Mouse (Mus musculus) myocyte (in vitro differentiated cells): ENCODE measurements around the gene Slbp.

Experiments used
- CEBPB ChIP-seq: IDR thresholded peaks from 2 replicates; pipeline ENCODE4 v1.6.1; 2011; ENCODE audit warnings: mild to moderate bottlenecking, moderate library complexity; ENCODE audit not compliant: poor library complexity, insufficient read depth, severe bottlenecking
- MAX ChIP-seq: IDR thresholded peaks from one replicate; pipeline ENCODE4 v1.6.1; 2011; ENCODE audit warnings: low read depth, mild to moderate bottlenecking, control low read depth
- MYOD1 ChIP-seq, 3 experiments: IDR thresholded peaks; one replicate each; pipeline ENCODE4 v1.6.1; 2011; ENCODE audit warnings: control low read depth in 2 of 3, low read depth in 2 of 3, mild to moderate bottlenecking in 2 of 3, moderate library complexity in 1 of 3; ENCODE audit not compliant: insufficient read length in 2 of 3, control insufficient read depth in 1 of 3
- MYOG ChIP-seq, 3 experiments: IDR thresholded peaks; one replicate each; pipeline ENCODE4 v1.6.1; 2011; ENCODE audit warnings: control low read depth in 2 of 3, low read depth in 2 of 3, mild to moderate bottlenecking in 2 of 3; ENCODE audit not compliant: insufficient read length in 2 of 3, control insufficient read depth in 1 of 3, insufficient read depth in 1 of 3
- POLR2A ChIP-seq: IDR thresholded peaks from one replicate; pipeline ENCODE4 v1.6.1; 2011; ENCODE audit warnings: low read depth, mild to moderate bottlenecking, control low read depth, moderate library complexity; ENCODE audit not compliant: insufficient read length
- POLR2AphosphoS2 ChIP-seq: IDR thresholded peaks from one replicate; pipeline ENCODE4 v1.6.1; 2011; ENCODE audit warnings: low read depth, control low read depth; ENCODE audit not compliant: insufficient read length
- REST ChIP-seq: IDR thresholded peaks from one replicate; pipeline ENCODE4 v1.6.1; 2011; ENCODE audit warnings: mild to moderate bottlenecking, control low read depth, moderate library complexity; ENCODE audit not compliant: insufficient read depth, insufficient read length
- TCF12 ChIP-seq: IDR thresholded peaks from one replicate; pipeline ENCODE4 v1.6.1; 2011; ENCODE audit warnings: mild to moderate bottlenecking, control low read depth; ENCODE audit not compliant: poor library complexity, insufficient read depth, severe bottlenecking
- USF1 ChIP-seq: IDR thresholded peaks from one replicate; pipeline ENCODE4 v1.6.1; 2011; ENCODE audit warnings: low read depth, mild to moderate bottlenecking, control low read depth, moderate library complexity

- TF ChIP-seq MAX (no peak), POLR2A (no peak), CEBPB (no peak), REST (no peak), MYOG (IDR thresholded peaks at IDR 0.05; ENCODE audit: control insufficient read depth in 1 of 3, insufficient read depth in 1 of 3, insufficient read length in 2 of 3, low read depth in 2 of 3) (no peak), USF1 (no peak), TCF12 (no peak), POLR2AphosphoS2 (no peak), MYOD1 (IDR thresholded peaks at IDR 0.05; ENCODE audit: control insufficient read depth in 1 of 3, insufficient read length in 2 of 3, low read depth in 2 of 3) (no peak)
These were observed 29.4 kb upstream of the Slbp start for GRCm38 (mm10) chr5:33681611-33682388.
